ENCODE assay signal across 16 mouse cellular contexts in the genomic region with DNA sequence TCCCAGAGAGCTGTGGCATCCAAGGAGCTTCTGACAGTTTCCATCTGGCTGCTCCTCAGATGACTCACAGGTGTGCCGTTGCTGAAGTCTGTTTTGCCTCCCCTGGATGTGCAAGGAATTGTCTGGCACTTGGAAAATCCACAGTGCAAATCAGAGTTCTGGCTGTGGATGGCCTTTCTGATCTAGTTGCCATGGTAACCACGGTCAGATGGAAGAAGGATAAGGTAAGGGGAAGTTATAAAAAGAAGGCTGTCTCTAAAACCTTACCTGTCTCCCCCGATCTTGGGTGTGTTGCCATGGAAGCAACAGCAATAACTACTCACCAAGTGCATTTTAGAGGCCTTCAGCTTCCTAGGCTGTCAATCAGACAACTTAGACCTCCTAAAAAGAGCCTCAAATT.
DNase-seq lines count a peak whose midpoint lies in the region; ATAC-seq lines count a peak whose summit lies in the region.
"Had no signal": no experiment of that assay in that cellular context is flagged by ENCODE, and none has a peak within 500 bp of the region (broad histone marks: within the 10 kb centered on the region; RNA-seq: fewer than 3 reads in every experiment).

No protein-coding gene starts in this region.

- WGBS in hindbrain, embryonic 15.5 days: 63% methylated on average over 3 of the region's 3 CpGs
- 67% methylated on average over 3 of the region's 3 CpGs for WGBS in hindbrain, embryonic 14.5 days
- WGBS in neural tube, embryonic 15.5 days: 69% methylated on average over 3 of the region's 3 CpGs
- WGBS in midbrain, embryonic 14.5 days: 70% methylated on average over 3 of the region's 3 CpGs

- no peak overlapping the region for H3K27ac ChIP-seq in hindbrain, embryonic 15.5 days (replicated peaks)
- H3K27ac ChIP-seq in hindbrain, embryonic 14.5 days: no peak overlapping the region
- H3K27ac ChIP-seq in neural tube, embryonic 15.5 days (replicated peaks): no peak overlapping the region
- H3K27ac ChIP-seq in midbrain, embryonic 14.5 days (replicated peaks; ENCODE audit: low read depth, low read length): 0 out of 2 replicates have a peak overlapping the region, but pooled peaks have one; percentile 28
- H3K27ac ChIP-seq: embryonic facial prominence, embryonic 13.5 days; gastrocnemius, adult 2 months; limb, embryonic 10.5 days had no signal

- H3K9ac ChIP-seq in hindbrain, embryonic 15.5 days: no peak overlapping the region
- H3K9ac ChIP-seq in hindbrain, embryonic 14.5 days: no peak overlapping the region
- H3K9ac ChIP-seq in neural tube, embryonic 15.5 days (replicated peaks): no peak overlapping the region
- H3K9ac ChIP-seq in midbrain, embryonic 14.5 days (replicated peaks; ENCODE audit: low read length): no peak overlapping the region
- H3K9ac ChIP-seq: embryonic facial prominence, embryonic 13.5 days; lung, embryonic 14.5 days had no signal

- H3K4me1 ChIP-seq in hindbrain, embryonic 15.5 days (replicated peaks): no peaks in the 10 kb centered on the region; the same call in 1 of the 2 replicates
- no peaks in the 10 kb centered on the region for H3K4me1 ChIP-seq in hindbrain, embryonic 14.5 days (replicated peaks; ENCODE audit: control insufficient read depth, insufficient read depth, low read length)
- H3K4me1 ChIP-seq in neural tube, embryonic 15.5 days: 0 out of 2 replicates have a peak, but pooled peaks cover 2% of the 10 kb centered on the region
- no peaks in the 10 kb centered on the region for H3K4me1 ChIP-seq in midbrain, embryonic 14.5 days (ENCODE audit: control insufficient read depth, insufficient read depth, low read length)
- H3K4me1 ChIP-seq: embryonic facial prominence, embryonic 13.5 days; limb, embryonic 10.5 days had no signal

- peak; percentile 73 for ATAC-seq in hindbrain, embryonic 15.5 days (ENCODE audit: low FRiP score, low read depth)
- no peak for ATAC-seq in hindbrain, embryonic 14.5 days (ENCODE audit: low FRiP score)
- ATAC-seq in neural tube, embryonic 15.5 days (ENCODE audit: low FRiP score): peak; percentile 55
- ATAC-seq in midbrain, embryonic 14.5 days (ENCODE audit: low FRiP score, low TSS enrichment): 0 out of 2 replicates have a peak, but pooled peaks have one; percentile 8
- ATAC-seq: inflammation-experienced regulatory T-cells, adult 6 months had no signal

- no peaks in the 10 kb centered on the region for H3K36me3 ChIP-seq in hindbrain, embryonic 15.5 days
- H3K36me3 ChIP-seq in hindbrain, embryonic 14.5 days (replicated peaks; ENCODE audit: control insufficient read depth, insufficient read depth): no peaks in the 10 kb centered on the region
- no peaks in the 10 kb centered on the region for H3K36me3 ChIP-seq in neural tube, embryonic 15.5 days
- H3K36me3 ChIP-seq in midbrain, embryonic 14.5 days (ENCODE audit: control insufficient read depth, insufficient read depth, low read length): no peaks in the 10 kb centered on the region
- H3K36me3 ChIP-seq: embryonic facial prominence, embryonic 13.5 days; limb, embryonic 10.5 days had no signal

- no peaks in the 10 kb centered on the region for H3K27me3 ChIP-seq in hindbrain, embryonic 15.5 days
- H3K27me3 ChIP-seq in hindbrain, embryonic 14.5 days (ENCODE audit: control insufficient read depth, insufficient read depth, low read length): no peaks in the 10 kb centered on the region
- no peaks in the 10 kb centered on the region for H3K27me3 ChIP-seq in neural tube, embryonic 15.5 days (replicated peaks)
- no peaks in the 10 kb centered on the region for H3K27me3 ChIP-seq in midbrain, embryonic 14.5 days (ENCODE audit: control insufficient read depth, insufficient read depth, low read length)
- H3K27me3 ChIP-seq: embryonic facial prominence, embryonic 13.5 days had no signal

- no peaks in the 10 kb centered on the region for H3K9me3 ChIP-seq in hindbrain, embryonic 15.5 days
- H3K9me3 ChIP-seq in hindbrain, embryonic 14.5 days (ENCODE audit: control insufficient read depth, low read length): no peaks in the 10 kb centered on the region
- H3K9me3 ChIP-seq in neural tube, embryonic 15.5 days (replicated peaks): no peaks in the 10 kb centered on the region
- no peaks in the 10 kb centered on the region for H3K9me3 ChIP-seq in midbrain, embryonic 14.5 days (ENCODE audit: control insufficient read depth, low read length)
- H3K9me3 ChIP-seq: embryonic facial prominence, embryonic 13.5 days; limb, embryonic 10.5 days had no signal

- DNase-seq in hindbrain, embryonic 14.5 days (ENCODE audit: low spot score): no peak
- DNase-seq in neural tube, embryonic 10.5 days (ENCODE audit: extremely low spot score, low spot score): no peak
- DNase-seq in midbrain, embryonic 14.5 days: peak; percentile 64
- peak; percentile 27 for DNase-seq in telencephalon, adult 2 months (ENCODE audit: low read depth, low spot score)
- DNase-seq in gastrocnemius, postnatal 4 days (ENCODE audit: low spot score in 2 of 2): no peak
- DNase-seq: cerebellum, adult 9-11 months; gastrocnemius, adult 2 months; kidney, adult 8-10 months; kidney, postnatal 25 days; lung, embryonic 14.5 days had no signal

- H3K4me2 ChIP-seq in hindbrain, embryonic 15.5 days: no peak overlapping the region
- no peak overlapping the region for H3K4me2 ChIP-seq in hindbrain, embryonic 14.5 days (replicated peaks)
- no peak overlapping the region for H3K4me2 ChIP-seq in neural tube, embryonic 15.5 days
- H3K4me2 ChIP-seq in midbrain, embryonic 14.5 days (ENCODE audit: low read length): no peak overlapping the region
- H3K4me2 ChIP-seq: embryonic facial prominence, embryonic 13.5 days; liver, embryonic 11.5 days; lung, embryonic 14.5 days had no signal

- no peak overlapping the region for H3K4me3 ChIP-seq in hindbrain, embryonic 15.5 days
- H3K4me3 ChIP-seq in hindbrain, embryonic 14.5 days (replicated peaks; ENCODE audit: low read length): no peak overlapping the region
- H3K4me3 ChIP-seq in neural tube, embryonic 15.5 days (replicated peaks): no peak overlapping the region
- no peak overlapping the region for H3K4me3 ChIP-seq in midbrain, embryonic 14.5 days (replicated peaks; ENCODE audit: low read depth, low read length)
- H3K4me3 ChIP-seq: embryonic facial prominence, embryonic 13.5 days; gastrocnemius, adult 2 months; limb, embryonic 10.5 days had no signal

Comparison
In these comparisons a context has a peak if more than half of its experiments do, and no peak if none do; other contexts are left out.
1. DNase-seq: peak in midbrain, embryonic 14.5 days (single experiment) and telencephalon, adult 2 months (single experiment); none in hindbrain, embryonic 14.5 days (single experiment), neural tube, embryonic 10.5 days (single experiment) and gastrocnemius, postnatal 4 days (0 of 2).